Mouse (Mus musculus) left cerebral cortex, adult 18-20 months (tissue): ENCODE data around the gene Il2rg. TPM values are rescaled to one million over a fixed set of nuclear protein-coding genes. Genes with fewer than 3 reads are reported as not detected.

Experiments
- DNase-seq, 2 experiments: peaks; one replicate each; pipeline ENCODE4 v3.0.0; 2021 to 2022; ENCODE audit warnings: low spot score in 2 of 2, mixed read lengths in 1 of 2
- total RNA-seq, 2 experiments: library from RNA; stranded (reverse); gene quantifications; 2 replicates each; pipeline ENCODE4 v1.2.3; 2021

The Il2rg gene
- total RNA-seq, 2 experiments from 2014 or later = 0.86 to 1.3 TPM

DNA sequence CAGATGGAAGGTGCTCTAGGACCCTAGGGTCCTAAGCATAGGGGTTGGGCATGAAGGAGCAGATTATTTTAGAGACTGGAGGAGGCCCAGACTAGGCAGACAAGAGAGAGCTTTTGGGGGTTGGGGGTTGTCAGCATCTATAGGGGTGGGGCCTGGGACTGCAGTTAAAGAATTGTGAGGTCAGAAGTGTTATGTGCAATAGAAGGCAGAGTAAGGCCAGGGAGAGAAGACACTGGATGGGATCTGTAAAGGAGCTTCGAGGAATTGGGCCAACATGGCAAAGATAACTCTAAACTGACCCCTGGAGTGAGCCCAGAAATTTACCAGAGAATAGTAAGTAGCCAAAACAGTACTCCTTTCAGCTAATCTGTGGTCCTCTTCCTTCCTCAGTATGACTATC is 4.2 kb downstream of the Il2rg start, which contains the start of gene Gm614:
TSS of gene Gm614 (minus strand) at position 101 of the 400 bp plus-strand sequence.
- DNase-seq = no peak

- no peak for DNase-seq
Observed at GRCm38 (mm10) chrX:101260441-101261325, 7.4 kb downstream of the Il2rg start.

DNA sequence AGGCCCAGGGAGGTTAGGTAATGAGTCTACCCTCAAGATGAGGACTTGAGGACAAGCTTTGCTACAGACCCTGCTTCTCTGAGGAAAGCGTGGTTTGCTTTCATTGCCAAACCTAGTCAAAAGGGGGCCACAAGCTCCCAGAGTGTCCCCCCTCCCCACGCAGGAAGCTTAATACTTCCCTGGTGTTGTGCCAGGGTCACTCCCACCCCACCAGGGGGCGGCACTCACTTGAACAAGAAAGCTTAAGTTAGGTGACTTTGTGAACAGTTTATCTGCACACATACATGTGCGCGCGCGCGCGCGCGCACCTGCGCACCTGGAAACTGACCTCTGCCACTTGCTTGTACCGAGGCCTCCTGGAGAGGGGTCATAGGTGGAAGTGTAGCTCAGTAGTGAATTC is 11.5 kb downstream of the Il2rg start:
- DNase-seq = no peak

DNA sequence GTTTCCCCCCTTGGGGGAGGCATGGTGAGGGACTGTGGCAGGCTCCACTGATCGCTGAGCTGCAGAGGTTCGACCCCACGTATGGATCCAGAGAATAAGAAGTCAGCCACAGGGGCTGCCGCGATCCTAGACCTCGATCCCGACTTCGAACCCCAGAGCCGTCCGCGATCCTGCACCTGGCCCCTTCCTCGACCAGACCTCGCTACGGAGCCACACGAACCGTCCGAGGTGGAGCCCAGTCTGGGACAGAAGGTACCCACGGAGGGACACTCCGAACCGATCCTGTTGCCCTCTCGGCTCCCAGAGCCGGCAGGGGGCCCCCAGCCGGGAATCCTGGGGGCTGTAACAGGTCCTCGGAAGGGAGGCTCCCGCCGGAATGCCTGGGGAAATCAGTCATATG is 13.3 kb downstream of the Il2rg start:
- DNase-seq = no peak

GRCm38 (mm10) chrX:101253952-101254729 is 13.9 kb downstream of the Il2rg start, which contains the start of gene Foxo4:
Foxo4 (plus strand) TSS chrX:101254528.
- peak; percentile 72 to 85 for DNase-seq

GRCm38 (mm10) chrX:101245011-101245410 is 23.0 kb downstream of the Il2rg start:
- no peak for DNase-seq

DNA sequence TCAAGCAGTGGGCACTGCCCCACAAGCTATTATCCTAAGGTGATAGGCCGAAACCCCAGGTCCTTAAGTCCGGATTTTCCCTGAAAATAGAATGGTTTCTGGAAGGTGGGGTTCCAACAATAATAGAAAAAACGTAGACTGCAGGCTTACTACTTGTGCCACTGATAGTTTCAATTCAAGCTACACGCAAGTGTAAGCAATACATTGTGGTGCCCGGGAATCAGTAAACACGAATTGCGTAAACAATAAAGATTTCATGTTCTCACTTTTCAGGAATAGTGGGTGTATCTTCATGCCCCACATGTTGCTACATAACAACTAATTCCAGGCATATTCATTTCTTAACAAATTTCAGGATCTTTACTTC is 45.3 kb downstream of the Il2rg start:
- no peak for DNase-seq

DNA sequence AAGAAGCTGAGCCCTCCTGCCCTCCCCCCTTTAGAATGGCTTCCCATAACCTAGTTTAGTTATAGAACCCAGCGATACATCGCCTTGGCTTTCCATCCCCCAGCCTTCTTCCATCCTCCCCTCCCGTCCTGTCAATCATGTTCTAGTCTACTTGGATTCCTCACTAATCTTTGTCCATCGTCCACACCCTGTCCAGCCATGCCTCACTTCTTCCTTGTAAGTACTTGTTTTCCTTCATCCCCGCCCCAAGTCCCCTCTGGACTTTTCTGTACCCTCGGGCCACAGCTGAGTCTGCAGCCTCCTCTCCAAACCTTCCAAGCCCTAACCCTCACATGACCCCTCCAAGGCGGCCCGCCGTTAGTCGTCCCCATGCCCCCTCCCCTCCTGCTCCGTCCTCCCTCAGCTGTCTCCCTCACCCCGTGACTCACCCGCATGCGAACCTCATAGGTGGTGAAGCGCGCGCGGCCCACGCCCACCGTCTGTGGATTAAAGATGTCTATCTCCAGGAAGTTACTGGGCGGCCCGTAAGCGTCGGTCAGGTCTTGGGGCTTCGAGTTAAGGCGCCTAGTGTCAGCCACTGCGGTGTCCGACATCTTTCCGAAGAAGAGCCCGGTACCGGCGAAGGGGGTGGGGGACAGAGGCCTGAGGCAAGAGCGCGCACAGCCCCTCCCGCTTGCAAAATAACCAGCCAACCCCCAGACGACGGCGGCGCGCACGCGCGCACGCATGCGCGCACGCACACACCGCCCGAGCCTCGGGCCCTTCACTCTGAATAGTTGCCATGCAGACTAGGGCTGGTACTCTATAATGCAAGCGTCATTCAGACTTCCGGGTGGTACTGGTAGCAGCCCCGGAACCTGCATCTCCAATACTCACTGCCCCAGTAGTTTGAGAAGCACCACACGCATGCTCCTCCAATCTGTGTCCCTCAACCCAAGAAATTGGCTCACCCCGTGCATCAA is 45.9 kb downstream of the Il2rg start, which contains the start of gene Snx12:
TSS of gene Snx12 (minus strand) at position 730 of the 962 bp plus-strand sequence.
- DNase-seq = peak; percentile 77 to 84

Other genes with a start within 250 kb of the Il2rg start
- gene Tex11, start 208.6 kb downstream of the Il2rg start, total RNA-seq = not detected
- 1 to 10 TPM; 6.0 to 6.1 TPM for gene Slc7a3, start 182.2 kb downstream of the Il2rg start, total RNA-seq
- 10 to 100 TPM; 75.7 to 80.7 TPM for gene Snx12, start 45.7 kb downstream of the Il2rg start, total RNA-seq
- gene Foxo4, start 13.7 kb downstream of the Il2rg start, total RNA-seq = 10 to 100 TPM; 16.1 to 19.1 TPM
- not detected for gene Gm614, start 4.3 kb downstream of the Il2rg start, total RNA-seq
- gene Gm20489, start 768 bp upstream of the Il2rg start, total RNA-seq = not detected
- 10 to 100 TPM; 20.5 to 22.3 TPM for gene Med12, start 5.8 kb upstream of the Il2rg start, total RNA-seq
- 100 to 1,000 TPM; 144 to 152 TPM for gene Nlgn3, start 30.9 kb upstream of the Il2rg start, total RNA-seq
- gene Gjb1, start 108.1 kb upstream of the Il2rg start, total RNA-seq = 1 to 10 TPM; 8.9 to 9.8 TPM
- 100 to 1,000 TPM; 132 to 140 TPM for gene Zmym3, start 152.6 kb upstream of the Il2rg start, total RNA-seq
- 100 to 1,000 TPM; 113 to 121 TPM for gene Nono, start 161.1 kb upstream of the Il2rg start, total RNA-seq
- 1 to 10 TPM in 1 of 2 experiments, under 1 TPM in 1; 0.47 to 1.1 TPM for gene Itgb1bp2, start 180.8 kb upstream of the Il2rg start, total RNA-seq